Mouse (Mus musculus): ENCODE measurements around the gene Phtf1. TPM values are rescaled to one million over a fixed set of nuclear protein-coding genes. Genes with fewer than 3 reads are reported as not detected.

Phtf1 gene
- total RNA-seq (2014; fragmentation: Nextera tagmentation) (21.7 and 28.2 TPM in 2 replicates), total RNA-seq (2017) (32.7 and 35.5 TPM in 2 replicates)

DNA sequence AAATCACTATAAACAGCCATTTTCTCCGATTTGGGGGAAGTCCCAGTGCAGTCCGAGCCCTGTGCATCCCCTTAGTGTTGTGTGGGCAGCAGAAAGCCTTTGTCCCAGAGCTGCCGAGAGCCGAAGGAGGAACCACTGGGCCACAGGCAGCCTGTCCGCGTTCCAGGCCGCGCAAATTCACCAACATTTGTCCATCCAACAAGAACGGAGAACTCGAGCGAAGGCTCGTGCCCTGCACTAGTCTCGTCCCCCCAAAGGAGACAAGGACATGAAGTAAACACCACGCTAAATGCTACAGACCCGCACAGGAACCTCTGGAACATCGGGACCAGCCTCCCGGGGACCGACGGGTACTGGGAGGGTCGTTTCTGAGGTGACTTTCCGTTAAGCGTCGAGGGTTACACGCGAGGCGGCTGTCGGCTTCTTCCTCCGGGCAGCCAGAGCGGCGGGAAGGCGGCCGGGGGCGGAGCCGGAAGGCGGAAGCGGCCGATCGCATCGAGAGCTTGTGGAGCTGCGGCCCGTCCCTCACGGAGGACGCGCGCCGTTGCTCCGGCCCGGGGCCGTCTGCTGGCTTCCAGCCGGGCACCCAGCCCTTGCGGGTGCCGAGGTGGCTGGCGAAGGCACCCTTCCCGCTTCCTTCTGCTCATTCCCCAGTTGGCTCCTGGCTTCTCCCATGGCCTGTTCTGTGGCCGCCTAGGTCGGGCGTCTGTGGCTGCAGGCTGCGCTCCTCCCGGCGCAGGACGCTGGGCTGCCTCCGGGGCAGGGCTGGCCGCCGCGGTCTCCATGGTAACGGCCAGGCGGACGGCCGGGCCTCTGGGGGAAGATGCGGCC, at the start of gene Phtf1:
Gene Phtf1 (plus strand): TSS at position 250 of the 831 bp plus-strand sequence.
- ATAC-seq (replicated peaks; ENCODE audit: low FRiP score, low TSS enrichment, poor library complexity, severe bottlenecking) = peak; percentile 95

DNA sequence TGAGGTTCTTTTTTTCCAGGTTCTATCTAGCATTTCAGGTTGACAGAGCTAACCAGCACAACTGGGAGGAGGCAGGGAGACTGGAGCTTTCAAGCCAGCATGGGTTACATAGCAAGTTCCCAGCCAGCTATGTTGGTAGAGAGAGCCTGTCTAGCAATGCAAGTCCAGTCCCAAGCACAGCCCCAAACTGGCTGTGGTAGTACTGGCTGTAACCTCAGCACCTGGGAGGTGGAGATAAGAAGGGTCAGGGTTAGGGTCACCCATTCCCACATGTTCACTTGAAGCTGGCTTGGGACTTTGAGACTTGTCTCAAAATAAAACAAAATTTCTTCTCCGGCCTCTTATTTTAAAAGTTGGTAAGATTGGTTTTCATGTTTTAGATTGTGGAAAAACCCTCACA, 47.8 kb upstream of the Phtf1 start:
- peak; percentile 58 for ATAC-seq (replicated peaks; ENCODE audit: low FRiP score, low TSS enrichment, poor library complexity, severe bottlenecking)

DNA sequence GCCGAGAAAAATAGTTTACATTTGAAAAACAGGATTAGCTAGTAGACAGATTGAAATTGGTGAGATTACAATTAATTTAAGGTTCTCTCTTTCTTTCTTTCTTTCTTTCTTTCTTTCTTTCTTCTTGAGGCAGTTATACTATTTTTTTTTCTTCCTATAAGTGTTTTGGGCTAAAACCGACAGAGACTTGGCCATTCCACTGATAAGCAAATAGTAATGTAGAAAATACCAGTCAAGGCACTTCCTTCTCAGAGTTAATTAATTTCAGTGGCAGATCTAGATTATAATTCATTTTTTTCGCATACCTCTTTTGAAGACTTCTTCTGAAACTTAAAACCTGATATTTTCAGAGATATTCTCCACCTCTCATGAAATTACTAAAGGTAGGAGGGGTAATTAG, 42.6 kb upstream of the Phtf1 start:
- ATAC-seq (replicated peaks; ENCODE audit: low FRiP score, low TSS enrichment, poor library complexity, severe bottlenecking) = no peak

DNA sequence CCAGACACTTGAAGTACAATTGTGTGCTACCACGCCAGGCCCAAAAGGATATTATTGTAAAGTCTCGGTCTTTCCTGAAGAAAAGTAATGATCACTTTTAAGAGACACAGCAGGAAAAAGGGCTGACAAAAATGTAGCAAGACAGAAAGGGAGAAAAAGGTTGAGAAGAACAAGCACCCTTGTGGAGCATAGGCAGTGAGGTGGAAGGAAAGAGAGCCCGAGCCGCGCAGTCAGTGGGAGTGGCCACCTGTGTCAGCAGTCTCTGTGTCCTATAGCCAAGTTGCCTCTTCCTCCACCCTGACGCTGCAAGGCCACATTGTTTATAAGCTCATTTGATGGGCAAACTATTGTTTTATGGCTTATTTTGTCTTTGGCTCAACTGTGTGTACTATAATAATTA, 40.4 kb upstream of the Phtf1 start:
- peak; percentile 98 for ATAC-seq (replicated peaks; ENCODE audit: low FRiP score, low TSS enrichment, poor library complexity, severe bottlenecking)

DNA sequence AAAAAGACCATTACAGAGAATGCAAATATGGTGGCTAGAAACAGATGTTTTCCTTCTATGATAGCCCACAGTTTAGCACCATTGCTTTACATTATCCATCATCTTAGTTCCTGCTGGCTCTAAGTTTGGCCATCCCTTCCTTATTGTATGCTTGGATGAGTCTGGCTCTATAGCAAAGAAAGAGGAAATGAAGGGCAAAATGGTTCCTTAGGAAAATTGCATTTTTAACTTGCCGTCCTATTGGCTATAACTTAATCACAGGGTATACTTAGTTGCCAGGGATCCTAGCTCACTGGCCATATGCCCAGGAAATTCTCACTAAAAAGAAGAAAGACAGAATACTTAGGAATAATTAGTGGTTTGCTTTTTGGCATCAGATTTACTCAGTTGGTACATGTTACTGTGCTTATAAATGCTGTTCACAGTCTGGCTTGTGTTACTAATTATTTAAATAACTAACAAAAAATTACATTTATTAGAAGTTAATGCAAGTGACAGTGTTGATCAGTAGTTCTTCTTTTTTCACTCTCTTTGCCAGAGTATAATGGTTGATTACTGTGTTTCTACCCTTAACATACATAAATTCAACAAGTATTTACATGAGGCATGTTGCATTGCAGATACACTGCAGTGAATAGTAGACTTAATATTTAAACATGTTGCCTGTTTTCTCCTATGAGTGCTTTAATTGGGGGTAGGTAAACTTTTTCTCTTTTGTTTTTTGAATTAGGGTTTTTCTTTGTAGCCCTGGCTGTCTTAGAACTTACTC, 22.9 kb upstream of the Phtf1 start:
- ATAC-seq (replicated peaks; ENCODE audit: low FRiP score, low TSS enrichment, poor library complexity, severe bottlenecking) = no peak

DNA sequence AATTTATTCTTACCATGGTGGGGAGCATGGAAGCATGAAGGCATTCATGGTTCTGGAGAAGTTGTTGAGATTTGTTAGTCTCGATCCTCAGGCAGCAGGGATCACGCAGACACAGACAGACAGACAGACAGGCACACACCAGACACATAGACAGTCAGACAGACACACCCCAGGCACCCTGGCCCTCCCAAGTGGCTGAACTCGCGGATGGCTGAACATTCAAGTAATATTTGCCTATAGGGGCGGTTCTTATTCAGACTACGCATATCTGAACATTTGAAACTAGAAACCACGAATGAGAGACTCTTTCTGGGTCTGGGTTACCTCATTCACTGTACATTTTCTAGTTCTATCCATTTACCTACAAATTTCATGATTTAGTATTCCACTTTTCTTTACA, 19.2 kb upstream of the Phtf1 start:
- ATAC-seq (replicated peaks; ENCODE audit: low FRiP score, low TSS enrichment, poor library complexity, severe bottlenecking) = no peak

DNA sequence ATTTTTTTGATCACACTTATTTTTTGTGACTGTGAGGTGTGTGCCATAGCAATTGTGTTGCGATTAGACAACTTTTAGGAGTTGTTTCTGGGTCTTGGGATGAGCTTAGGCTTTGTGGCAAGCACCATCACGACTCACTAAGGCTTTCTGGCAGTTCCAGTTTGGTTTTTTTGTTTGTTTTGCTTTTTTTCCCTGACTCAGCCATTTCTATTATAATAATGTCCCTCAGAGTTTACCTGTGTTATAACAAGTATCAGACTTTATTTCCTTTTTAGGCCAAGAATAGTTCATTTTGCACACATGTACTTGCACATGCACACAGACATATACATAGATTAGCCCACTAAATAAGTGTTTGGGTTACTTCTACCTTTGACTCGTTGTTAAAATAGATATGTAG, 7.3 kb upstream of the Phtf1 start:
- ATAC-seq (replicated peaks; ENCODE audit: low FRiP score, low TSS enrichment, poor library complexity, severe bottlenecking) = no peak

DNA sequence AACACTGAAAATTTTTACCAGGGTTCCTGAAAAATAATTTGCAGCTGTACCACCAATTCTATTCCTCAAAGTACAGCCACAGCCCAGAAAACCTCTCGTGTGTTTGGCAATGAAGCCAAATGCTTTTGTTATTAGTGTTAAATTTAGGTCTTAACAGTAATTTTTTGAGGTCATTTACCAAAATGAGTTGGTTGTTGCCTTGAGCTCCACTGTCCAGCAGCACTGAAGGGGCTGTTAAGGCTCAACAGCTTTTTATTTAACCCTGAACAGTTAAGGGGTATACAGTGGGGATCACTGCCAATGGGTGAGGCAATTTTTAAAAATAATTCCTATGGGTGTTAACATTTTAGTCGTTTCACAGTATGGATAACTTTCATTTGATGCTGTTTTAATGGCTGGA, 679 bp upstream of the Phtf1 start:
- ATAC-seq (replicated peaks; ENCODE audit: low FRiP score, low TSS enrichment, poor library complexity, severe bottlenecking) = no peak

DNA sequence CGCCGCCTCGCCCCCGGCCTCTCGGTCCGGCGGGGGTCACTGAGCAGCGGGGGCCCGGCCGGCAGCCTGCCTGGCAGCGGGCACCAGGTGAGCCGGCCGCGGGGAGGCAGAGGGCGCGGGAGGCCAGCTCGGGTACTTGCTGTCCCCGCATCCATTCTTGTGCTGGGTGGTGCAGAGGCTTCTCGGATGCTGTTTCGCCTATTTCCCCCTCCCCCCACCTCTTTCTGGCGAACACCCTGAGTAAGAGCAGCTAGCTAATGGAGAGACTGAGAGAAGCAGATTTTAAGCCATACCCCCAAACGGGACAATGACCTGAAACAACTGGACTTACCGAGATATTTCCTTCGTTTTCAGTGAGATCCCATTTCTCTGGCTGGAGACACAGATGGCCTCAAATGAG, 791 bp downstream of the Phtf1 start:
- ATAC-seq (replicated peaks; ENCODE audit: low FRiP score, low TSS enrichment, poor library complexity, severe bottlenecking) = peak; percentile 36

DNA sequence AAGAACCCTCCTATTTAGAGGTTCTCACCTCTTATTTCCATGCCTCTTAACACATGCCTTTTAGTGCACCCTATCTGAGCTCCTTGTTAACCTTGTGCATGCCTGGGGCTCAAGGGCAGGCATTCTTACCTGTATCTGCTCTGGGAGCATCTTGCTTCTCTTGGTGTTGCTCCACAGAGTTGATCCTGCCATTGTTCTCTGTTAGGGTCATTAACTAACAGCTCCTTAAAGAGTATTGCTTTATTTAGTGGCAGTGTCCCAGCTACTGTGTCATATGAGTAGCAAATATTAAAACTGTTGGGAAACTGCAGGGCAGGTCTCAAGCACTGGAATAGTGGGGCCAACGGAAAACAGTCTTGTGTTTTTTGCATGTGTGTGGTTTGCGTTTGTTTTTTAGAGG, 3.2 kb downstream of the Phtf1 start:
- no peak for ATAC-seq (replicated peaks; ENCODE audit: low FRiP score, low TSS enrichment, poor library complexity, severe bottlenecking)

DNA sequence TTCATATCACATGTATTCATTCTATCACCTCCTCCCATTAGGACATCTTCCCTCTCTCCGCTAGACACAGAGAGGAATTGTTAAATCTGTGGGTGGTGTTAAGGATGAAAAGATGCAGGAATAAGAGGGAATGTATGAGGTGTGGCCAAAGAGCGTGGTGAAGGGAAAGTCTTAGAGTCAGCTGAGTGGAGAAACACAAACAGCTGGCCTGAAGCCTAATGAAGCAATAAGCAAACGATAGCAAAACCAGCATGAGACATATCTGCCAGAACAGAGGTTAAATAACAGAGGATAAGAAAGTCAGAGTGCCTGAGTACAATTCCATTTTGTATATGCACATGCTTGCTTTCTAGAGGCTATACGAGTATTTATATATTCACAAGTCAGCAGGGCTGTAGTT, 16.6 kb downstream of the Phtf1 start:
- no peak for ATAC-seq (replicated peaks; ENCODE audit: low FRiP score, low TSS enrichment, poor library complexity, severe bottlenecking)

DNA sequence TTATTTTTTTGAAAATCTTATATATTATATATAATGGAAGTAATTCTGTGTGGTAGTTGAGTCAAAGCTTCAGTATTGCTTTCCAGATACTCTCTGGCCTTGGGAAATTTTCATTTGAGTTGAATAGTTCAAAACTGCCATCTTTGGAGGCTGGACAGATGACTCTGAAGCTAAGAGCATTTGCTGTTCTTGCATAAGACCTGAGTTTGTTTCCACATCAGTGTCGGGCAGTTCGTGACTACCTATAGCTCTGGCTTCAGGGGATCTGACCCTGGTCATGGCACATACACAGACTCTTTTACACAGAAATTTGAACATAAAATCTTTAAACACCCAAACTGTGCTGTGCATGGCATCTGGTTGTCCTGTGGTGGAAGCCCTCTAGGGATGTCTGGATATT, 17.3 kb downstream of the Phtf1 start:
- ATAC-seq (replicated peaks; ENCODE audit: low FRiP score, low TSS enrichment, poor library complexity, severe bottlenecking) = no peak

DNA sequence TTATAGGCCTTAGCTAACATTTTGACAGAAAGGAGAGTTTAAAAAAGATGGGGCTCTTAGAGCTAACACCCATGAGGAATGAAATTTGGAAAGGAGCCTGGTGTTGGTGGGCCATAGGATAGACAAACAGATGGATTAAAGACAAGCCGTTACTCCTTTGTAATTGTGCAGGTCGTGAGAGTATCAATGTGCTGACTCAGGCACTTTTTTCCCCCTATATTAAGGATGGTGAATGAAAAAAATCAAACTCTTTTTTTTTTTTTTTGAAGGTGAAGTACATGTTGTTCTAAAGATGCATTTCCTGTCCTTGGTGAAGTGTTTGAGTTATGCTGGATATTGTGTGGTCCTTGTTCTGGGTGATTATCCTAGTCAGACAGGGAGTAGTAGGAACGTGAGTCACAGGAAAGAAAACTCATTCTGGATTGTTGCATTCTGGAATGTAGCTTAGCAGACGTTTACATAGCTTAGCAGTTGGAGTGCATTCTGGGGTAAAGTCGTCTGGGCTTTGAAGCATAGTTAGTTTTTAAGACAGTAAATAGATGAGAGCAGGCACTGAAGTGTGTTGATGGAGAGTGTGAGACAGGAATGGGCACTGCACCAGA, 20.0 kb downstream of the Phtf1 start:
- no peak for ATAC-seq (replicated peaks; ENCODE audit: low FRiP score, low TSS enrichment, poor library complexity, severe bottlenecking)

DNA sequence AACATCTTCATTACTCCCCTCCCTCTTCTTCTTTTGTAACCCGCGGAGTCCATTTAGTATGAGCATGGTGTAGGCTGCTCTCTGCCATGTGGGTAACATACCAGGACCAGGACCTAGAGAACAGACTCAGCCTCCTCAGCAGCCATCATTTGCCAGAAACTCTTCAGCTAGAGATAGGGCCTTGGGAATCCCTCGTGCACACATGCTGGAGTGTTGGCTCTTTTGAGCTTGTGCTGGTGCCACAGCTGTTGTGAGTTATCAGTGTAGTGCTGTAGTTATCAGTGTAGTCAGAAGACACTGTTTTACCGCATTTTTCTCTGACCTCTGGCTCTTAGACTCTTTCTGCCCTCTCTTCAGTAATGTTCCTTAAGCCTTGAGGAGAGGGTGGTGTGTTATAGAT, 21.4 kb downstream of the Phtf1 start:
- ATAC-seq (replicated peaks; ENCODE audit: low FRiP score, low TSS enrichment, poor library complexity, severe bottlenecking) = peak; percentile 82

DNA sequence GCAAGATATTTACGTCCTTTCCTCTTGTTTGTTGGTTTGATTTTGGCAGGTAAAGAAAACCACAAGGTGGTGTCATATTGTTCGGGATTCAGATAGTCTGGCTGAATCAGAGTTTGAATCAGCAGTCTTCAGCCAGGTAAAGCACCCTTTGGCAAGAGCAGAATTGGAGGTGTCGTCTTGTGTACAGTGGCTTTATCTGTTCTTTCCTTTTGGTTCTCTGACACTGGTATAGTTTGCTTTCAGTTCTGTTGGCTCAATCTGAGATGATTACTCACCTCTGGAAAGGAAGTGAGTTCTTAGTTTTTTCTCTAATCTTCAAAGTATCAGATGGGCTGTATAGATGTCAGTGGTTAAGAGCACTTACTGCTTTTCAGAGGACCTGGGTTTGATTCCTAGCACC, 23.4 kb downstream of the Phtf1 start:
- no peak for ATAC-seq (replicated peaks; ENCODE audit: low FRiP score, low TSS enrichment, poor library complexity, severe bottlenecking)

DNA sequence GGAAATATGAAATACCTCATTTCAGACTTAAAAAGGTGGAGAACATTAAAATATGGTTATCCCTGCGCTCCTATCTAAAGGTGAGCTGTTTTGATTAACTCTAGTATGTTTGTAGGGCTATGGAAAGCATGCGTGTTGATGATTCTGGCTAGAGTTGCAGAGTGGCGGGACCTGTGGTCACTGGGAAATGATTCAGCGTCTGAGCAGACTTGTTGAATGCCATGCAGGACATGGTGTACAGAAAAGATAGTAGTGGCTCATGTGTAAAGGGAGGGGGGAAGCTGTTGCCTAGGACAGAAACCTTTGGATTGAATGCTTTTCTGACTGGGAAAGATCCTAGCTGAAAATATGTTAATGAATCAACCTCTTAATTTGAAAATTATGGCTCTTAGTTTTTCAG, 30.8 kb downstream of the Phtf1 start:
- 0 out of 2 replicates have a peak, but pooled peaks have one; percentile 50 for ATAC-seq (replicated peaks; ENCODE audit: low FRiP score, low TSS enrichment, poor library complexity, severe bottlenecking)

DNA sequence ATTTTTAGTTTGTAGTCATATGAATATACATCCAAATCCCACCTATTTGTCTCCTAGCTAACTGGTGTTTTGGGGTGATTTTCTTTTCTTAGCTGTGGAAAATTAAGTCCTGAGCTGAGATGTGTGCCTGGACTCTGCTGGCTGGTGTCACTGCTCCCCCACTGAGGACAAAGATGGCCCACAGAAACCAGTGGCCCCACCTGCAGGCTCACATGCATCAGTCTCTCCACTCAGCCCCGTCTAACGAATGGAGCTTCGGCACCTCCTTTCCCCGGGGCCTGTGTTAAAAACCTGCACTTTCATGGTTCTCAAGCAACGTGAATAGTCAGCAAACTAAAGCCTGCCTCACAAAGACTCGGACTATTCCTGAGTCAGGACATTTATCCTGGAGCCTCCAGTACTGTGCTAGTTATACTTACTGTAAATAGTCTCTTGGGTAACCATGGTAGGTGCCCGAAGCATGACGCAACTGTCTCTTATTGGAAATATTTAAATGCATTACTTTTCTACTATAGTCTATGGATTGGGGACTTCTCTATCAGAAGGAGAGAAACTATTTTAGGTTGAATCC, 39.1 kb downstream of the Phtf1 start:
- no peak for ATAC-seq (replicated peaks; ENCODE audit: low FRiP score, low TSS enrichment, poor library complexity, severe bottlenecking)

DNA sequence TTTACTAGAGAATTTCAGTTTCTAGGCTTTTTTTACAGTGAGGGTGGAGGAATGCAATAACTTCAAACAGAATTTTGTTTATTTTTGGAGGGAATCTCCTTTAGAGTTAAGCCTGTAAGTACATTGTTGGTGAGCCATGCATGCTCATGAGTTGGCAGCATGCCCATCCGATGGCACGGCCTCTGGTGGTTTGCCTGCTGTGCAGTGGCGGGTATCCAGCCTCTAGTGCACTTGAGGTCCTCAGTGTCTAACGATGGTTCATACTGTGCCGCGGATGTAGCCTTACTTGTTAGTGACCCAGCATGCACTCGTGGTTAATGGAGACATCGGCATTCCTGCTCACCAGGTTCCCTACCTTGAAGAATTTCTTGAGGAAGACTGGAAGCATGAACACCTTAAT, 39.6 kb downstream of the Phtf1 start:
- ATAC-seq (replicated peaks; ENCODE audit: low FRiP score, low TSS enrichment, poor library complexity, severe bottlenecking) = peak; percentile 84

DNA sequence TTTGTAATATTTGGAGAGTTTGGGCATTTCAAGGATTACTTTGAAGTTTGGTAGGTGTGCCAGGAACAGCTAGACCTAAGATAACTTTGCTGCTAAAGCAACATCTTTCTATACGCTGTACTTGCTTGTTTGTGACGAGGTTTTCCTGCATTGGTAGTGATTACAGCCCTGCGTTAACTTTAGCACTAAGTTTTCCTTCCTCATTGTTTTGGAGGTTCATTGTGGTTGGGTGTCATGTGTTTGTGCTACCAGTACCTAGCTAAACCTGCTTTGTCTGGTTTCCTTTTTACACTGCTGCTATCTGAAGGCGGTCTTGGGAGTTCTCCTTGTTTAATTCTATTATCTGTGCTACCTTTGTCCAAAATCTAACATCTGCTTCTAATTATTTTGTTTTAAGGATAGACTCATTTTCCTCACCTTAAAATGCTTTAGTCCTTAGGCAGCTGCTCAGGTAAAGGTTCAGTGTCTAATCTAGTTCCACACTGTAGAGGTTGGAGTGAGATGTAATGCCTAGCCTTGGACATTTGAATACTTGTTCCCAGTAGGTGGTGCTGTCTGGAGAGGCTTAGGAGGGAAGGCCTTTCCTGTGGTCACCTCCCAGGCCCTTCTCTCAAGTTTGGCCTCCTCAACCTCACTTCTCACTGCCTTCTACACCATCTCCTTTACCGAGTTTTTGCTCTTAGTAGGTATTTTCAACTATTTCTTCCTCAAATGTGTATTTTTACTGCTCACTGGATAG, 42.2 kb downstream of the Phtf1 start:
- ATAC-seq (replicated peaks; ENCODE audit: low FRiP score, low TSS enrichment, poor library complexity, severe bottlenecking) = 0 out of 2 replicates have a peak, but pooled peaks have one; percentile 50

Measured in megakaryocyte-erythroid progenitor cell, adult 5-6 weeks (primary cell).